Mouse (Mus musculus) v-Abl transformed pro-B cells (cell line): ENCODE results near the gene Fhad1.

Source experiments
- in situ Hi-C, 2 experiments: fragments of 400-800 bp; cut with MboI; formaldehyde crosslinking; loops; one replicate each; pipeline ENCODE4 v1.15.1; 2025; ENCODE audit not compliant: unreplicated experiment in 2 of 2

The Fhad1 gene

DNA sequence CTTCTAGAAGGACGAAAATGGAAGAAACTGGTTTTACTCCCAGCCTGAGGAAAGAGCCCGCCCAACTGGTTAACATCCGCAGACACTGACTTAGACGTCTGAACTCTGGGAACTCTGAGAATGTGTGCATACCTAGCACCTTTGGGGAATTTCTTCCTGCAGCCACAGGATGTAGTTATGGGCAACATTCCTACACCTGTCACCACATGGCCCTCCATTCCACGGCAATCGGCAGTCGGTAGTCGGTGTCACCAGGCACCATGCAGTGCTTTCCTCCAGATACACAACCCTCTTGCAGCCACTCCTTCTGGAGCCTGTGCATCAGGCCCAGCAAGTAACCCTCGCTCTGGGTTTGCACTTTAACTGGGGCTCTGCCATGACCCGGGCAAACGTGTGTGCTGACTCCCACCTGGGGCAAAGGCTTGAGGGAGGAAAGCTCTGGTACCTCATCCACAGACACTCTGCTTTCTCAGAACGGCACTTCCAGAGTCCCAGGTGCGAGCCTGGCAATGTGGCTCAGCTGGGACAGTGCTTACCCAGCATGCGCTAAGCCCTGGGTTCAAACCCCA lies 30.8 kb upstream of the Fhad1 start:
- in situ Hi-C loops, result no loop called here

DNA sequence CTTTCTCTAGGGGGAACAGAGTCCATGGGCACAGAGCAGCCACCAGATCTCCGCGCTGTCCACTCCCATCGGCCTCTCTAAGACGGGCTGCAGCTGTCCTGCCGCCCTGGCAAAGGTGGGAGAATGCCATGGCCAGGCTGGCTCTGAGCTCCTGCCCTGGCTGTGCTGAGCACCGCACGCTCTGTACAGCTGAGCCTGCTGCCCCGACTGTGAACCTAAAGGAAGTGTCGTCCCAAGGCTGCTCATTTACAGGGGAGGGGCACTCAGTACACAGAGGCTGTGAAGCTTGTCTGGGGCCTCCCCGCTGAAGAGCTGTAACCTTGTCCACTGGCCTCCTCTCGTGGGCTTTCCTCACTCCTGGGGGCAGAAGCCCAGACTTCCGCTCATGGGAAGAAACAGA lies 29.6 kb upstream of the Fhad1 start:
- in situ Hi-C loops, result no loop called here

DNA sequence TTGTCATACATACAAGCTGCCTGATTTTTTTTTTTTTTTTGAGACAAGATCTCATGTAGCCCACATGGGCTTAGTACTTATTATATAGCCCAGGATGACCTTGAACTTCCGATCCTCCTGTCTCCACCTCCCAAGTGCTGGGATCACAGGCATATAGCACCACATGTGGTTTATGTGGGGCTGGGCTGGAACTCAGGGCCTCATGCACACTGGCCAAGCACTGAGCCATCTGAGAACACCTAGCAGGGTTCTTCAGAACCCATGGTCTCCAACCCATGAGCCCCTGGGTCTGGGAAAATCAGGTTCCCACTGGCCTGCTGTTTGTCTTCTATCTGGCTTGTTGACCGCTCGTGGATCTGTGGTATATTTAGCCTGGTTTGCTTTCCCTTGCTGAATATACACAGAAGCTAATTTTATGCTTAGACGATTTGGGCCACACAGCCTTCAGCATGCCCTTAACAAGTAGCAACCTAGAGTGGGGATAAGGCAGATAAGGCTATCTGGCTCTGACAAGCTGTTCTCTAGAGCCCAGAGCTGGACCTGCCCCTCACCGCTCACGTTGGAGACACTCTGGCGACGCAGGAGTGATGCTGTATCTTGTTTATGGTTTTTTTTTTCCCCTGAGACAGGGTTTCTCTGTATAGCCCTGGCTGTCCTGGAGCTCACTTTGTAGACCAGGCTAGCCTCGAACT lies 24.9 kb upstream of the Fhad1 start:
- in situ Hi-C loops, result no loop called here

DNA sequence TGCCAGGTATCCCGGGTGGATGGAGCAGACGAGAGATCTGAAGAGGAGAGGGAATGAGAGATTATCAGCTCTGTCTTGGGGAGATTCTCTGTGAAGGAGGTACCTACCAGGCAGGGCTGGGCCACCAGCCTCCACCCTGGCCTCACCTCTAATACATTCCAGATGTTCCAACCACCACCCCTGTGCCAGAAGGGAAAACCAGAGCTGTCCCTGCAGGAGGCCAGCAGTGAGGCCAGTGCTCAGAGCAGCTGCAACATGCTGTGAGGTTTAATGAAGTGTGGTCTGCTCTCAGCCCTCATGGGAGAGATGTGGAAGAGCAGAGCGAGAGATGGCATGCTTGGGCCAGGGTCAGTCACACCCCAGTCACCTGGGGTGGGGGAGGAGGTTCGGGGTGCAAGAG lies 23.0 kb upstream of the Fhad1 start:
- in situ Hi-C loops, result no loop called here

DNA sequence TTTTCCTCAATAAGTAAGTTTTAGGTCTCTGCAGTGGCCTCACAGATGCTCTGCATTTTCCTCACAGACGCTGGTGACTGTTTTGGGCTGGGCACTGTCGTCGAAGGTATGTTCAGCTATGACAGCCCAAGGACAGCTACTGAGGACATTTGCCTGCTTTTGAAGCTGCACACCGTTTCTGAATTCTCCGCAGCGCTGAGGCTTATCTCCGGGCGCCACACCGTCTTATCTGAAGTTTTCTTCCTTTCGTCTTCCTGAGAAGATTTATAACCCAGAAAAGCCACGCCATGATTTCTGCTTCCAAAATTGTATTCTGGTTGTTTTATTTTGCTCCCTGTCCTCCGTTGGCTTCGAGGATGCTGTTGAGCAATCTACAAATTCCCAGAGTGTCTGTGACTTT lies 13.7 kb upstream of the Fhad1 start:
- in situ Hi-C loops, result no loop called here

DNA sequence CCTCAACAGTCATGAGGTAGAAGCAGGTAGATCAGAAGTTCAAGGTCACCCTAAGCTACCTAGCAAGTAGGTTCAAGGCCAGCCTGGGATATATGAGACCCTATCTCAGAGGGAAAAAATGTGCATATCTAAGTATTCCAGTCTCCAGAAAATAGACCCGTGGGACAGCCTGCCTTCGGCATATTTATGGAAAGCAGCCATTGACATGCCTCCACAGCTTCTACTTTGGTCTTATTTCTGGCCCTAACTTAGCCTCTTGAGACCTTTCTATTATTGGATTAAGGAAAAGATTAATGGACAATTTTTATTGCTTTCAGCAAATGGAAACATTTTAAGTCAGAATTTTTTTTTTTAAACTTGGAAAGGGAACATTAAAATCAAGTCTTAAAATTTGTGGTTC lies 12.1 kb upstream of the Fhad1 start:
- in situ Hi-C loops, result no loop called here

DNA sequence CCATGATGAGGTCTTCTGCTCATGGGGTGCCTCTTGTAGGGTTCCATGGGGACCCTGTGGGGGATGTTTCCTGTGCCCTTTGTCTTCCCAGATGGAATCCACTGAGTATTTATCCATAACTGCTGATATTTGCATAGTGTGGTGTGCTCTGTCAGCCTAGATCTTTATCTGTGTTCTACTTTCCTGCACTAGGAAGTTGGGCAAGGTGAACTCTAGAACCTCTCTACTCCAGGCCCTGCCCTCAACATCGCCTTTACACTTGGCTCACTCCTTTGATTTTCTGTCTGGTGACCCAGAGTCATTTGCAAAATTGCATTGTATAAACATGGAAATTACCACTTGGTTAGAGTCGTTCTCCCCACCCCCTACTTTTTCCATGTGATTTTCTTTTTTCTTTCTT lies 9.7 kb upstream of the Fhad1 start:
- in situ Hi-C loops, result loop anchor here in 1 of 2 experiments (25.0 kb wide), 1 partner anchor 1213 kb away; no protein-coding TSS in a partner anchor

DNA sequence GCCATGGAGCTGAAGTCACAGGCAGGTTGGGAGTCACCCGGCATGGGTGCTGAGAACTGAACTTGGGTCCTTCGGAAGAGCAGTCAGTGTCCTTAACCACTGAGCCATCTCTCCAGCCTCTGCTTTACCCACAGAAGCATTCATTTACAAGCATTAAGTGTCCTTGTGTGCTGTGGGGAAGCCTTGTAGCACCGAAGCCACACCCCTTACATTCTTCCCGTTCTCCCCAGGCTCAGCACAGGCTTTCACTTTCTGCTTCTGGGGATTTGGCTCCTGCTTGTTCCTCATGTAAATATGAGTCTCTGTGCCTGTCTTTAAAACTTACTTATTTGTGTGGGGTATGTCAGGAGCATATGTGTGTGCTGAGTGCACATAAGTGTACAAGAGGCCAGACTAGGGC lies 8.3 kb upstream of the Fhad1 start:
- in situ Hi-C loops, result loop anchor here in 1 of 2 experiments (25.0 kb wide), 1 partner anchor 1214 kb away; no protein-coding TSS in a partner anchor

DNA sequence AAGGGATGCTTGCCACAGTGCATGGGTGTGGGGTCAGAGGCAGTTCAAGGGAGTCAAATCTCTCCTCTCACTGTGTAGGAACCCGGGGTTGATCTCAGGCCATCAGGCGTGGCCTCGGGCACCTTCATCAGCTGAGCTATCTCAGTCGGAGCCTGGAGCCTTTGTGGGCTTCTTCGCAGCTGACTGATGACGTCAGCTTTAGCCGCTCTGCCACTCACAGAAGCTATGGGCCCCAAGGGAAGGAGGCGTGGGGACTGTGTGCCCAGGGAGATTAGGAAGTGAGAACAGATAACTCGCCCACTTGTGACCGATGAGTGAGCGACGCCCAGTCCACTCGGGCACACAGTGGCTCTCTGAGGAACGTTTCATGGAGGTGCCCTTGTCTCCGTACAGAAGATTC lies 2.8 kb upstream of the Fhad1 start:
- in situ Hi-C loops, result loop anchor here in 1 of 2 experiments (25.0 kb wide), 1 partner anchor 1220 kb away; no protein-coding TSS in a partner anchor

DNA sequence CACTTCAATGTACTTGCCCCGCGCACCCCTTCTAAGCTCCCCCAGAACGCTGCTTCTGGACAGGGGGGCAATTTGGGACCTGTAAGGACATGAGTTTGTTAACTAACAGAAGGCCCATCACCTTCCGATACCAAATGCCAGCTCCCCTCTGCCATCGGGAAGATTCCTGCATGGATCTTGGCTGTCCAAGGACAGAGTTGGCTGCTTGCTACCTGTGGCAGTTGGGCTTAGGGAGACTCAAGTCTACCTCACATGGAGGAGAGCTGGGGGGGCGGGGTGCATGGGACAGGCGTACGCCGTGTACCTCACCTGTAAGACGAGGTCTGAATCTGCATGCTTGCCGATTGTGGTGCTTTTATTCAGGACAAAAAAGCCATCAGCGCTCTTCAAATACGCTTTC lies 3.6 kb downstream of the Fhad1 start:
- in situ Hi-C loops, result loop anchor here in 1 of 2 experiments (25.0 kb wide), 1 partner anchor 1226 kb away; no protein-coding TSS in a partner anchor

DNA sequence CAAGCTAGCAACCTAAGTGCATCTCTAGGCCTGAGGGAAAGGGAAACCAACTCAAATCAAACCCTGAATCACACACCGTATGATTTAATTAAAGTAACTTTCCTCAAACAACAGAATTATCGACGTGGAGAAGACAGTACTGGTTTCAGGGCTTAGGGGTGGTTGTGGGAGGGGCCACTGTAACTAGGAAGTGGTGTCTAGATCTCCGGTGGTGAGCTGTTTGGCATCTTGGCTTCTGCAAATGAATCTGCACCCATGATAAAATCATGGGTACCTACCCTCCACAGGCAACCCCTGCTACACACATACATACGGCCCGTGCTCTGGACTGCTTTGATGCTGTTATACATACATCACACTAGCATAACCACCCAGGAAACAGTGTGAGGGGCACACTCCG lies 4.4 kb downstream of the Fhad1 start:
- in situ Hi-C loops, result loop anchor here in 1 of 2 experiments (25.0 kb wide), 1 partner anchor 1227 kb away; no protein-coding TSS in a partner anchor

DNA sequence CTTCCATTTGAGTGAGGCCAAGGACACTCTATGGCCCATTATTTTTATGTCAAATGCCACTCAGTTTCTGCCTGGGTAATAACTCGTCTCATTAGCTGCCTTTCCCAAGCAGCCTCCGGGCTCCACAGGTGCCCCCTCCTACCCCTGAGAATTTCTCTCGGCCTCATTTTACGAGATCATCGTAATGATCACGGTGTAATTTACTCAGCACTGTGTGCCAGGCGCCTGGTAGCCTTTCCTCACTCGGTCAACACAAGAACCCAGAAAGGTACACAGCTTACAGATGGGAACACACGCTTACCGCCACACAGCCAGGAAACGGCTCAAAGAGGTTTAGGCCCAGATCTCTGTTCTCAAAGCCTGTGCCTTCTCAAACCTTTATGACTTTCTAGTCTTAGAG lies 6.7 kb downstream of the Fhad1 start:
- in situ Hi-C loops, result loop anchor here in 1 of 2 experiments (25.0 kb wide), 1 partner anchor 1229 kb away; no protein-coding TSS in a partner anchor

DNA sequence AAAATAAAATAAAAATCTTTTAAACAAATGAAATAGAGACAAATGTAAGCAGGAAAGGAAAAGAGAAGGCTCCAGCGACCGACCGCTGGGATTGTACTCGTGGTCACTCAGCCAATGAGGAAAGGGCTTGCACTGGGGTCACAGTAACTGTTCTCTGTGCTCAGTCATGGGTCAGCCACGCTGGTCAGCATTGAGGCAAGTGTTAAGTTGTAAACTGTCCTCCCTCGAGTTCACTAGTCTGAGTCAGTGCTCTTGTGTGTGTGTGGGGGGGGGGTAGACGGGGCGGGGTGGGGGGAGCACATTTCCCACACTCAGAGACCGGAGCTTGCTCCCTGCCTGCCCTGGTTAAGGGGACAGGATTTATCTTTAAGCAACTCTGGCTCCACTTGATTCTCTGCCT lies 14.3 kb downstream of the Fhad1 start:
- in situ Hi-C loops, result loop anchor here in 1 of 2 experiments (25.0 kb wide), 1 partner anchor 1237 kb away; no protein-coding TSS in a partner anchor

DNA sequence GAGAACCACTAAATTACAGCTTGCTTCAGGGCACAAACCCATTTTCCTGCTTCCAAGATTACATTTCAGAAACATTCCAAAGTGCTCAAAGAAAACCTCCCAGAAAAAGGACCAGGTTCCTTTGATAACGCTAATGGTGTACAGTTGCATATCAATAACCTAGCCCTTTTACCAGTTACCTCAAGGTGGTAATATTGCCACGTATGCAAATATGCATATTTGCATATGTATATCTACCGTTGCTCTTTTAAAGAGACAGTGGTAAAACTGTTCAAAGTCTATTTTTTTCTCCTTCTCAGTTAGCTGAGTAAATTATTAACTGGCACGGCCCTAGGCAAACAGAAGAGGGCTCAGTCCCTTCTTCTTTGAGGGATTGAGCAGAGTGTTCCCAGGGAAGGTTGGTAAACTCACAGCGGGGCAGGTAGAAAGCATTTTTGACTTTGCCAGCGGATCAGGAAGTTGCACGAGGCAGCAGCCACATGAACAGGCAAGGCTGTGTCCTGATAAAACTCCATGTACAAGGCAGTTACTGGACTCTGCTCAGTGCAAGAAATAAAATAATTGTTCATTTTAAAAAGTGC lies 15.3 kb downstream of the Fhad1 start:
- in situ Hi-C loops, result loop anchor here (25.0 kb wide), 1 partner anchor 1238 kb away; no protein-coding TSS in a partner anchor

DNA sequence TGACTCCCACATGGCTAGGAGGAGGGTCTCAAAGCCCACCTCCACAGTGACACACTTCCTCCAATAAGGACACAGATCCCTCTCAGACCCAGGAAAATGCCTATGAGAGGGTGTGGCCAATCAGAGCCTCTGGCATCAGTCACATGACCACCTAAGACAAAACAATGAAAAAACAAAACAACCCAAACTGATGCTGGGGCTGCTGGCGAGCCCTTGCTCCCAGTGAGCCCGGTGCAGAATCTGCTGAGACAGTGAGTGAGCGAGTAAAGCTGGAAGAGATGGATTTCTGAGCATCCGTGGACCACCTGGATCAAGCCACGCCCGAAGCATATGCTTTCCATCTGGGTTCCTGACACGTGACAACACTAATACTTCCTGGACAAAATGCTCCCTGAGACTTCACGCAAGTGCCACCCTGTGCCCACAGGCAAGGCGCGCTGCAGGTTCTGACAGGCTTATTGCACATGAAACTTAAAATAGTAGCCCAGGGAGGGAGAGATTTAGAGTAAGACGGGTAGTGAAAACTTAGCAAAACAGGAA lies 16.5 kb downstream of the Fhad1 start:
- in situ Hi-C loops, result loop anchor here in 1 of 2 experiments (25.0 kb wide), 1 partner anchor 1239 kb away; no protein-coding TSS in a partner anchor

DNA sequence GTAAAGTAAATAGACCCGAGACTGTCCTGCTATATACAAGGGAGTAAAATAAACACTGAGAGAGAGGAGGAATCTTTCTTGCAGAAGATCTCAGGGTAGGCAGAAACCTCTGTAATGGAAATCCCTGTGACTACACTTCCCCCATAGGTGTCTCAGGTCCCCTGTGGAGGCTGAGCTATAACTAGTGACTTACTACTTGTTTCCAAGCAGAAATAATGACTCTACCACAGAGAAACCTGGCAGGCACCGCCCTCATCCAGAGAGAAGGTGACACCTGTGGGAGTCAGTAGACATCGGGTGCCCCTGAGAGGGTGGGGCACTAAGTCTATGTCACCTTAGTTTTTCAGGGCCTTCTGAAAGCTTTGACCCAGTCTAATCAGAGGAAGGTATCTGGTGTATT lies 18.0 kb downstream of the Fhad1 start:
- in situ Hi-C loops, result loop anchor here in 1 of 2 experiments (25.0 kb wide), 1 partner anchor 1240 kb away; no protein-coding TSS in a partner anchor

DNA sequence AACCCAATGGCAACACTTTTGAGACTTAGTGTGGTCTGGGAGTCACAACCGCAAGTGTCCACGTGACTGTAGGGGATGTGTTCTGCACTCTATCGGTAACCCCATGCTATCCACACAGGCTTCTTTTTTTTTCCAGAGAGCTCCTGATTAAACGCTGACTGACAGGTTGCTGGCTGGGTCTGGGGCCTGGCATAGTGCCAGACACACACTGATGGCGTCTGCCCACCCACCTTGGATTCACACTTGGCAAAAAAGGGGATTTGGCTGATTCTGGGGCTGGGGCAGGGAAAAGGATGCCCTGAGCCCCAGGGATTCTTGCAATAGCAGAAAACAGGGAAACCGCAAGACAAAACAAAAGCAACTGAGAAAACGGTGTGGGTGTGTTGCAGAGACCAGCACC lies 18.8 kb downstream of the Fhad1 start:
- in situ Hi-C loops, result loop anchor here in 1 of 2 experiments (25.0 kb wide), 1 partner anchor 1241 kb away; no protein-coding TSS in a partner anchor

DNA sequence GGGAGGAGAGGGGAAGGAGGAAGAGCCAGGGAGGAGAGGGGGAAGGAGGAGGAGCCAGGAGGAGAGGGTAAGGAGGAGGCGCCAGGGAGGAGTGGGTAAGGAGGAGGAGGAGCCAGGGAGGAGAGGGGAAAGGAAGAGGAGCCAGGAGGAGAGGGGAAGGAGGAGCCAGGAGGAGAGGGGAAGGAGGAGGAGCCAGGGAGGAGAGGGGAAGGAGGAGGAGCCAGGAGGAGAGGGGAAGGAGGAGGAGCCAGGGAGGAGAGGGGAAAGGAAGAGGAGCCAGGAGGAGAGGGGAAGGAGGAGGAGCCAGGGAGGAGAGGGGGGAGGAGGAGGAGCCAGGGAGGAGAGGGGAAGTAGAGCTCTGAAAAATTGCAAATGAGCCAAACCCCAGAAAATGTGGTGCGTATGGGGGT lies 20.8 kb downstream of the Fhad1 start:
- in situ Hi-C loops, result loop anchor here in 1 of 2 experiments (25.0 kb wide), 1 partner anchor 1243 kb away; no protein-coding TSS in a partner anchor

DNA sequence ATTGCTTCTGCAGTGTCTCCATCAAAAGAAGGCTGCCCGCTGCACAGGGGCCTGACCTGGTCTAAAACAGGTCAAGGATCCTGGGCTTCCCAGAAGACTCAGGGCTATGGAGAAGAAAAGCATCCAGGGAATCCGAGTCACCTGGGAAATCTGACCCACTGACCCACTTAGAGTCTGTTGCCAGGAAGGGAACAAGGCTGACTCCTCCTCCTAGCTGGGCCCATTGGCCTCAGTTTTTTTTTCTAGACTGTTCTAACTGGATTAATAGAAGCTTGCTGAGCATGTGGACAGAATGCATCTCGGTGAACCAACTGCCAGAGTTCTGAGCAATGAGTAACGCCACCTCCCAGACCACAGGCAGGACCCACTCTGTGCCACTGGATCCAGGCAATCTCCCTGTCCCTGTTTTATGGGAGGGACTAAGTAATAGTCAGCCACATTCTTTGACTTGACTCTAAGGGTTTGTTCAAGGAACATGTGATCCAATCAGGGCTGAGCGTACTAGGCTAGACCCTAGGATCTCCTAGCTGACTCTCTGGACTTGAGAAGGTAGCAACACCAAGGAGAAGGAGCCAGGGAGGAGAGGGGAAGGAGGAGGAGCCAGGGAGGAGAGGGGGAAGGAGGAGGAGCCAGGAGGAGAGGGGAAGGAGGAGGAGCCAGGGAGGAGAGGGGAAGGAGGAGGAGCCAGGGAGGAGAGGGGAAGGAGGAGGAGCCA lies 21.4 kb downstream of the Fhad1 start:
- in situ Hi-C loops, result loop anchor here in 1 of 2 experiments (25.0 kb wide), 1 partner anchor 1244 kb away; no protein-coding TSS in a partner anchor
